Mouse (Mus musculus): ENCODE measurements around the gene Dysf. TPM values are rescaled to one million over a fixed set of nuclear protein-coding genes. Genes with fewer than 3 reads are reported as not detected.

Gene Dysf
- polyA plus RNA-seq, 1 experiment from 2014 or later, result 13.2 TPM

GRCm38 (mm10) chr6:84217216-84217933 lies 209.0 kb downstream of the Dysf start:
- no peak overlapping the region for H3K4me2 ChIP-seq (ENCODE audit: low read depth, low read length)
- H3K4me3 ChIP-seq (ENCODE audit: low read length), result no peak overlapping the region
- 0 out of 2 replicates have a peak, but pooled peaks have one; percentile 11 for ATAC-seq (replicated peaks; ENCODE audit: extremely low read depth, insufficient read depth, low FRiP score)
- H3K9me3 ChIP-seq (replicated peaks; ENCODE audit: control insufficient read depth, low read length), result no peaks in the 10 kb centered on the region
- H3K4me1 ChIP-seq (ENCODE audit: control insufficient read depth, insufficient read depth, low read length), result peaks cover 6% of the 10 kb centered on the region; the same call in 1 of the 2 replicates
- no peak overlapping the region for H3K27ac ChIP-seq (ENCODE audit: low read length)
- WGBS, result 55% methylated on average over 1 of the region's 1 CpGs
- H3K9ac ChIP-seq (ENCODE audit: low read length), result no peak overlapping the region
- no peaks in the 10 kb centered on the region for H3K27me3 ChIP-seq (ENCODE audit: control insufficient read depth, insufficient read depth, low read length)
- H3K36me3 ChIP-seq (ENCODE audit: control insufficient read depth, insufficient read depth), result no peaks in the 10 kb centered on the region

DNA sequence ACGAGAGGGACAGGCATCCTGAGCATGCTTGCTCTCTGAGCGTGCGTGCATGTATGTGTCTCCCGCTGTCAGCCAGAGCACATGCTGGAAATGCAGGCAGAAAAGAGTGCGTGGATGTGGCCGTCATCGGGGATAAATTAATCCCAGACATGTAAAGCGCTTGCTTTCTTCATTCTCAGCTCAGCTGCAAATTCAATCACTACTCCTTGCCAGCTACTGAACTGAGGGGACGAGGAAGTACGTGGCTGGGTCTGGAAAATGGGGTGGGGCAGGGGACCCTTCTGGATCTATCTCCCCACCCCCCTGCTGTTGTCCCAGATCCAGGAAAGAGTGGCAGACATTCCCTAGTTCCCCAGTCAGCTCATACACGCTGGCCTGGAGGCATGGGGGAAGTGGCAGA lies 210.7 kb downstream of the Dysf start:
- Histone ChIP-seq H3K4me2 (ENCODE audit: low read depth, low read length) (no peak overlapping the region), H3K27me3 (ENCODE audit: control insufficient read depth, insufficient read depth, low read length) (no peaks in the 10 kb centered on the region), H3K36me3 (ENCODE audit: control insufficient read depth, insufficient read depth) (no peaks in the 10 kb centered on the region), H3K27ac (ENCODE audit: low read length) (no peak overlapping the region), H3K4me1 (ENCODE audit: control insufficient read depth, insufficient read depth, low read length) (peaks cover 6% of the 10 kb centered on the region; the same call in 1 of the 2 replicates), H3K9me3 (replicated peaks; ENCODE audit: control insufficient read depth, low read length) (no peaks in the 10 kb centered on the region), H3K9ac (ENCODE audit: low read length) (peak overlapping the region; percentile 21; the same call in 1 of the 2 replicates), H3K4me3 (ENCODE audit: low read length) (no peak overlapping the region)
- 55% methylated on average over 11 of the region's 11 CpGs for whole genome bisulfite sequencing
- ATAC-seq (replicated peaks; ENCODE audit: extremely low read depth, insufficient read depth, low FRiP score), result peak; percentile 56; the same call in 1 of the 2 replicates

DNA sequence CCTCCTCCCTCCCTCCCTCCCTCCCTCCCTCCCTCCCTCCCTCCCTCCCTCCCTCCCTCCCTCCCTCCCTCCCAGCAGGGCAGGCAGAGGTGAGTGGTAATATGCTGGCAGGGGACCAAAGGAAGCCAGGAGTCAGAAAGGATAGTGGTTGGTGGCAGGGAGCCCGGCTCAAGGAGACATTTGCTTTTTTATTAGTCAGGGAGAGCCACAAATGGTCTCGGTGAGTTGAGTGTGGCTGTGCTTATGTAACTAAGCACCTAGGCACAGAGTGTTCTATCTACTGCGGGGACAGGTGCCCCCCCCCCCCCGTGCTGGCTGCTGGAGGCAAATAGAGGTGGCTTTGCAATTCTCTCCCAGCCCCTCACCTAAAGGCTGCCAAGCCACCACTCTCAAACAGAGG lies 216.5 kb downstream of the Dysf start:
- no peak overlapping the region for H3K4me2 ChIP-seq (ENCODE audit: low read depth, low read length)
- 18% methylated on average over 4 of the region's 4 CpGs for WGBS
- H3K9ac ChIP-seq (ENCODE audit: low read length), result no peak overlapping the region; the same call in 1 of the 2 replicates
- ATAC-seq (replicated peaks; ENCODE audit: extremely low read depth, insufficient read depth, low FRiP score), result peak; percentile 25
- peak overlapping the region; percentile 93 for H3K27ac ChIP-seq (ENCODE audit: low read length)
- H3K36me3 ChIP-seq (ENCODE audit: control insufficient read depth, insufficient read depth), result no peaks in the 10 kb centered on the region
- H3K9me3 ChIP-seq (replicated peaks; ENCODE audit: control insufficient read depth, low read length), result no peaks in the 10 kb centered on the region
- no peak overlapping the region for H3K4me3 ChIP-seq (ENCODE audit: low read length)
- peaks cover 18% of the 10 kb centered on the region for H3K4me1 ChIP-seq (ENCODE audit: control insufficient read depth, insufficient read depth, low read length)
- no peaks in the 10 kb centered on the region for H3K27me3 ChIP-seq (ENCODE audit: control insufficient read depth, insufficient read depth, low read length)

GRCm38 (mm10) chr6:84225587-84225986 lies 217.2 kb downstream of the Dysf start:
- H3K4me3 ChIP-seq (ENCODE audit: low read length), result no peak overlapping the region
- no peaks in the 10 kb centered on the region for H3K36me3 ChIP-seq (ENCODE audit: control insufficient read depth, insufficient read depth)
- H3K4me1 ChIP-seq (ENCODE audit: control insufficient read depth, insufficient read depth, low read length), result peaks cover 18% of the 10 kb centered on the region
- no peaks in the 10 kb centered on the region for H3K9me3 ChIP-seq (replicated peaks; ENCODE audit: control insufficient read depth, low read length)
- peak overlapping the region; percentile 50 for H3K9ac ChIP-seq (ENCODE audit: low read length)
- WGBS, result 38% methylated on average over 6 of the region's 6 CpGs
- peak; percentile 78 for ATAC-seq (replicated peaks; ENCODE audit: extremely low read depth, insufficient read depth, low FRiP score)
- no peaks in the 10 kb centered on the region for H3K27me3 ChIP-seq (ENCODE audit: control insufficient read depth, insufficient read depth, low read length)
- H3K27ac ChIP-seq (ENCODE audit: low read length), result peak overlapping the region; percentile 93
- no peak overlapping the region for H3K4me2 ChIP-seq (ENCODE audit: low read depth, low read length)

DNA sequence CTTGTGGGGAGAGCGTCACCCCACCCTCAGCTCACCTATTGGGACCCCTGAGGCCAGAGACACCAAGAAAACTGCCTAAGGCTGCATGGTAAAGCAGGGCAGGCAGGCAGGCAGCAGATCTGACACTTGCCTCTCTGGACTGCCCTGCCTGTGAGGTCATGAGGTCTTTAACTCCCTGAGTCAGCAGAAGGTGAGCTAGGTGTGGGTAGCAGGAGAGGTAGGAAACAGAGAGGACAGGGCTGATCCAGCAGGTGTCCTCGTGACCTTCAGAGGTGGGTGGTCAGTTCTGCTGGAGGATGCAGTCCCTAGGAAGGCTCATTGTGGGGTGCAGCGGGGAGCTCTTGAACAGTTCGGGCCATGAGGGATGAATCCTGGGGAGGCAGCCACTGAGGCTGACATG lies 219.8 kb downstream of the Dysf start:
- no peak overlapping the region for H3K4me3 ChIP-seq (ENCODE audit: low read length)
- H3K27me3 ChIP-seq (ENCODE audit: control insufficient read depth, insufficient read depth, low read length), result no peaks in the 10 kb centered on the region
- no peak overlapping the region for H3K4me2 ChIP-seq (ENCODE audit: low read depth, low read length)
- ATAC-seq (replicated peaks; ENCODE audit: extremely low read depth, insufficient read depth, low FRiP score), result no peak
- no peak overlapping the region for H3K27ac ChIP-seq (ENCODE audit: low read length)
- no peaks in the 10 kb centered on the region for H3K36me3 ChIP-seq (ENCODE audit: control insufficient read depth, insufficient read depth)
- no peaks in the 10 kb centered on the region for H3K9me3 ChIP-seq (replicated peaks; ENCODE audit: control insufficient read depth, low read length)
- no peak overlapping the region for H3K9ac ChIP-seq (ENCODE audit: low read length)
- peaks cover 34% of the 10 kb centered on the region for H3K4me1 ChIP-seq (ENCODE audit: control insufficient read depth, insufficient read depth, low read length)
- 85% methylated on average over 4 of the region's 4 CpGs for WGBS

- Histone ChIP-seq H3K36me3 (ENCODE audit: control insufficient read depth, insufficient read depth) (no peaks in the 10 kb centered on the region), H3K4me3 (ENCODE audit: low read length) (no peak overlapping the region), H3K9ac (ENCODE audit: low read length) (no peak overlapping the region), H3K27me3 (ENCODE audit: control insufficient read depth, insufficient read depth, low read length) (no peaks in the 10 kb centered on the region), H3K9me3 (replicated peaks; ENCODE audit: control insufficient read depth, low read length) (no peaks in the 10 kb centered on the region), H3K27ac (ENCODE audit: low read length) (no peak overlapping the region), H3K4me1 (ENCODE audit: control insufficient read depth, insufficient read depth, low read length) (peaks cover 39% of the 10 kb centered on the region), H3K4me2 (ENCODE audit: low read depth, low read length) (no peak overlapping the region)
- ATAC-seq (replicated peaks; ENCODE audit: extremely low read depth, insufficient read depth, low FRiP score), result no peak
- 58% methylated on average over 5 of the region's 5 CpGs for WGBS
Observed at GRCm38 (mm10) chr6:84228786-84229185, 220.4 kb downstream of the Dysf start.

GRCm38 (mm10) chr6:84229739-84230138 lies 221.3 kb downstream of the Dysf start:
- 77% methylated on average over 7 of the region's 7 CpGs for WGBS
- no peak overlapping the region for H3K4me2 ChIP-seq (ENCODE audit: low read depth, low read length)
- no peaks in the 10 kb centered on the region for H3K27me3 ChIP-seq (ENCODE audit: control insufficient read depth, insufficient read depth, low read length)
- H3K36me3 ChIP-seq (ENCODE audit: control insufficient read depth, insufficient read depth), result no peaks in the 10 kb centered on the region
- H3K4me1 ChIP-seq (ENCODE audit: control insufficient read depth, insufficient read depth, low read length), result peaks cover 45% of the 10 kb centered on the region
- H3K9me3 ChIP-seq (replicated peaks; ENCODE audit: control insufficient read depth, low read length), result no peaks in the 10 kb centered on the region
- no peak overlapping the region for H3K4me3 ChIP-seq (ENCODE audit: low read length)
- no peak overlapping the region for H3K9ac ChIP-seq (ENCODE audit: low read length)
- no peak overlapping the region for H3K27ac ChIP-seq (ENCODE audit: low read length)
- ATAC-seq (replicated peaks; ENCODE audit: extremely low read depth, insufficient read depth, low FRiP score), result no peak

- no peak overlapping the region for H3K9ac ChIP-seq (ENCODE audit: low read length)
- no peaks in the 10 kb centered on the region for H3K9me3 ChIP-seq (replicated peaks; ENCODE audit: control insufficient read depth, low read length)
- no peaks in the 10 kb centered on the region for H3K36me3 ChIP-seq (ENCODE audit: control insufficient read depth, insufficient read depth)
- H3K27ac ChIP-seq (ENCODE audit: low read length), result no peak overlapping the region
- peaks cover 33% of the 10 kb centered on the region for H3K4me1 ChIP-seq (ENCODE audit: control insufficient read depth, insufficient read depth, low read length)
- H3K27me3 ChIP-seq (ENCODE audit: control insufficient read depth, insufficient read depth, low read length), result no peaks in the 10 kb centered on the region
- WGBS, result 58% methylated on average over 7 of the region's 7 CpGs
- ATAC-seq (replicated peaks; ENCODE audit: extremely low read depth, insufficient read depth, low FRiP score), result no peak
- no peak overlapping the region for H3K4me3 ChIP-seq (ENCODE audit: low read length)
- H3K4me2 ChIP-seq (ENCODE audit: low read depth, low read length), result no peak overlapping the region
Observed at GRCm38 (mm10) chr6:84231108-84231507, 222.7 kb downstream of the Dysf start.

DNA sequence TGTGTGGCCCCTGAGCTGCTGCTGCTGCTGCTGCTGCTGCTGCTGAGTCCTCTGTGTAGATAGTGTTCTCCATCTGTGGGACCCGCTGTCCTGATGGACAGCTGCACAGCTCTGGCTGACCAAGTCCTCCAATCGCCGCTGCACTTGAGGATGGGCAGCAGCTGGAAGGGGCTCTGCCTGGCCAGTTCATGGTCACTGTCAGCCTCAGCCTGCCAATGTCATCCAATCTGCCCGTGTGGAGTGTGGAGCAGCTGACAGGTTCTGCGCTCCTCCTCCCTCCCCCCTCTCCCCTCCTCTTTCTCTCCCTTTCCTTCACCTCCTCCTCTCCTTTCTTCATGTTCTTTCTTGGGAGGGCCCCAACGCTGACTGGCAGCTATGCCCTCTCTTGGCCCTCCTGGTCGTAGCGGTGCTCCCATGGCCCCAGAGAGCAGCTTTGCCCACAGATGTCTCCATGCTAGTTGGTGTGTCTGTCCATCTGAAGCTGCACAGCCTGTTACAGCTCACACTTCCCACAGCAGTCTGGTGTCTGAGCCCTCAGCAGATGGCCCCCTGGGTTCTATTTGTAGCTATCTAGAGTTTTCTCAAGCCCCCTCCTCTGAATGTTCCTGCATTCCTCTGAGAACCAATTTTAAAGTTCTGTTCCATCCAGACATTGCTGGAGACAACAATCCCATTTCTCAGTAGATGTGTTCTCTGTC lies 223.8 kb downstream of the Dysf start:
- H3K4me3 ChIP-seq (ENCODE audit: low read length), result no peak overlapping the region

More for the DNA sequence above, 223.8 kb downstream of the Dysf start:
- no peak overlapping the region for H3K27ac ChIP-seq (ENCODE audit: low read length)
- H3K4me1 ChIP-seq (ENCODE audit: control insufficient read depth, insufficient read depth, low read length), result peaks cover 27% of the 10 kb centered on the region
- 36% methylated on average over 8 of the region's 8 CpGs for WGBS
- no peaks in the 10 kb centered on the region for H3K9me3 ChIP-seq (replicated peaks; ENCODE audit: control insufficient read depth, low read length)
- no peaks in the 10 kb centered on the region for H3K27me3 ChIP-seq (ENCODE audit: control insufficient read depth, insufficient read depth, low read length)
- H3K4me2 ChIP-seq (ENCODE audit: low read depth, low read length), result no peak overlapping the region
- no peaks in the 10 kb centered on the region for H3K36me3 ChIP-seq (ENCODE audit: control insufficient read depth, insufficient read depth)
- H3K9ac ChIP-seq (ENCODE audit: low read length), result no peak overlapping the region
- no peak for ATAC-seq (replicated peaks; ENCODE audit: extremely low read depth, insufficient read depth, low FRiP score)
